Mouse (Mus musculus) erythroblast, embryonic 14.5 days (primary cell): ENCODE measurements around the gene Scaf1. TPM values are rescaled to one million over a fixed set of nuclear protein-coding genes. Genes with fewer than 3 reads are reported as not detected.
A peak's percentile ranks its signal among the peaks of the same experiment; 100 is the strongest.

Source experiments
- H3K27me3 ChIP-seq: 2 replicates; pipeline ENCODE4 v1.6.1; 2012; ENCODE audit warnings: inconsistent platforms; ENCODE audit not compliant: control insufficient read depth
- H3K36me3 ChIP-seq: 2 replicates; pipeline ENCODE4 v1.6.1; 2012; ENCODE audit warnings: mild to moderate bottlenecking, inconsistent platforms; ENCODE audit not compliant: control insufficient read depth
- H3K4me1 ChIP-seq: 2 replicates; pipeline ENCODE4 v1.6.1; 2012; ENCODE audit warnings: inconsistent platforms; ENCODE audit not compliant: control insufficient read depth
- H3K4me3 ChIP-seq: replicated peaks from 2 replicates; pipeline ENCODE3; 2012; ENCODE audit warnings: moderate library complexity, mild to moderate bottlenecking, inconsistent platforms
- H3K9me3 ChIP-seq: 2 replicates; pipeline ENCODE4 v1.6.1; 2012; ENCODE audit warnings: low read length, inconsistent platforms, mixed read lengths; ENCODE audit not compliant: control insufficient read depth
- GATA1 ChIP-seq: IDR thresholded peaks from 2 replicates; pipeline ENCODE4 v1.6.1; 2012; ENCODE audit warnings: low read length, inconsistent platforms, mixed read lengths
- TAL1 ChIP-seq: IDR thresholded peaks from 3 replicates; pipeline ENCODE4 v1.6.1; 2012; ENCODE audit warnings: low read length, inconsistent platforms, mixed read lengths
- polyA plus RNA-seq: library from polyadenylated mRNA; stranded (reverse); fragments of >175 nt; gene quantifications from 2 replicates; pipeline ENCODE4 v1.2.3, GENCODE M21; 2012

Gene Scaf1
- polyA plus RNA-seq, 1 experiment = 29.6 TPM

DNA sequence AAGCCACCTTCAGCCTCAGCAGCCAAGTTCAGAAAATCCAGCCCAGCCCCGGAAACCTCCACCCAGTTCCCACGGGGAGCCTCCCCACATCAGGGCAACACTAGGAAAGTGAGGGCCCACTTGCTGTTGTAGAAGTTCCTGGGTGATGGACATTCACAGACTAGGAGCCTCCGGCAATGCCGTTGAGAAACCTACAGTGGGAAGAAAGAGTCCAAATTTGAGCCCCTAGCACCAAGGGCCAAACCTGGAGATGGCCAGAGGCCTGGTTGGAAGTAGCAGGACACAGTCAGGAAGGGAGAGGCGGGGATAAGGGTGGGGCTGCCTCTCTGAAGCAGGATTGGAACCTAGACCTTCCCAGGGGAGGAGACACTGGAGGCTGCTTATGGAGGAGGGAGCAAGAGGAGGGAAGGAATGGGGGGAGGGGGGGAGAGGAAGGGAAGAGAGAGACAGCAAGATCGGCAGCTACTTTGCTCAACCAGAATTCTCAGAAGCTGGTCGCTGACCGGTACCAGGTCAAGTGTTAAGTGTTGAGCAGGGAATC, 2.9 kb upstream of the Scaf1 start:
- H3K4me3 ChIP-seq = no peak overlapping the region

DNA sequence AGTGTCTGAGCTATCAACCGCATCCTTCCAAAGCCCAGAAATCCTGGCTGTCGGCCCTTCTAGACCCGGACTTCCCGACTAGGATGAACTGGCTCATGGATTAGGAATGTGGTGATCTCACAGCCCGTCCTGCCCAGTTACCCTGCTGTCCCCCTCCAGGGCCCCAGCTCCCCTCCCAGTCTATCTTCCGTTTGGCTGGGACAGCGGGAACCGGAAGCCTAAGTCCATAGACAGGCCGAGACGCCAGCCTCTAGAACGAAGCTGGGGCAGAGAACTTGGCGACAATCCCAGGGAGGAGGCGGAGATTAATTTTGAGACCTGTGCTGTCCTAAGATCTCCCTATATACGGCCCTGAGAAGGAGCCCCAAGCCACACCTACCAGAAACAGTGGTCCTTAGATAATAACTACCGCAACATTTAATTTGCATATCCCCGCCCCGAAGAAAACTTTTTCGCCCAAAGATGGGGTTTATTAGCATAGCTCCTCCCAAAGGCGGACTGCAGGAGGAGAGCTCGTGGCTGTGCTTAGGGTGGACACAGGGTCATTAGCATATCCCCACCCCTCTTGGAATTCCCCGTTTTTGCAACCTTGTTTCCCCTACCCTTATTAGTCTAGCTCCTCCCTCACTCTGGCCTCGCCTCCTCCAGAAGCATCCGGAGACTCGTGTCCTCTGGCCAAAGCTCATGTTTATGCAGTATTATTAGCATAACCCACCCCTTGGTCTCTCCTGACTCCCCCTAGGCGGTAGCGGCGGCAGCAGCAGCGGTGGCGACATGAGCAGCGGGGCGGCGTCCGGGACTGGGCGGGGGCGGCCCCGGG, 1.3 kb upstream of the Scaf1 start, which contains the start of gene Rras:
Gene Rras (plus strand): TSS at position 720 of the 820 bp plus-strand sequence.
- no peaks in the 10 kb centered on the region for H3K9me3 ChIP-seq
- peaks cover 20% of the 10 kb centered on the region for H3K36me3 ChIP-seq
- TF ChIP-seq TAL1 = no peak
- 0 out of 2 replicates have a peak, but pooled peaks have one; percentile 21 for TF ChIP-seq GATA1
- peaks cover 39% of the 10 kb centered on the region for H3K27me3 ChIP-seq
- H3K4me1 ChIP-seq = peaks cover 61% of the 10 kb centered on the region
- peak within 1 kb of the TSS; percentile 87 for H3K4me3 ChIP-seq

More for the DNA sequence above, 2.9 kb upstream of the Scaf1 start:
- TF ChIP-seq GATA1 (no peak), TAL1 (no peak)
- H3K4me1 ChIP-seq = peaks cover 45% of the 10 kb centered on the region
- H3K9me3 ChIP-seq = no peaks in the 10 kb centered on the region
- H3K36me3 ChIP-seq = peaks cover 3% of the 10 kb centered on the region
- peaks cover 39% of the 10 kb centered on the region for H3K27me3 ChIP-seq

DNA sequence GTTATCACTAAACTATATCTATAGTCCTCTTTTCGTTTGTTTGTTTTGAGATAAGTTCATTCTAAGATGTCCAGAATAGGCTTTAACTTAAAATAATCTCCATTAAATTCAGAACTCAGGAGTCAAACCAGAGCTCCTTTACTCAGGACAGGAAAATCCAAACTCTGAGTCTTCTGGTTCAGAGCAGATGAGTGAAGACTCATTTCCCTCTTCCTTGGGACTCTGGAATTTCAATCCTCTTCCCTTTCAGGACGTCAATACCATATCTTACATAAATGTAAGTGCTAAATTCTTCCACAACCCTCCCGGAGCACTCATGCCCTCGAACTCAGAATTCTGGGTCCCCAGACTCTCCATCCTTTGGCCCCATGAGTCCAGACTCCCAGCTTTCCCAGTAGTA, 598 bp upstream of the Scaf1 start:
- no peak for TF ChIP-seq TAL1
- TF ChIP-seq GATA1 = no peak
- Histone ChIP-seq H3K36me3 (peaks cover 26% of the 10 kb centered on the region), H3K4me1 (peaks cover 68% of the 10 kb centered on the region), H3K9me3 (no peaks in the 10 kb centered on the region), H3K4me3 (peak overlapping the region; percentile 87), H3K27me3 (peaks cover 38% of the 10 kb centered on the region)

DNA sequence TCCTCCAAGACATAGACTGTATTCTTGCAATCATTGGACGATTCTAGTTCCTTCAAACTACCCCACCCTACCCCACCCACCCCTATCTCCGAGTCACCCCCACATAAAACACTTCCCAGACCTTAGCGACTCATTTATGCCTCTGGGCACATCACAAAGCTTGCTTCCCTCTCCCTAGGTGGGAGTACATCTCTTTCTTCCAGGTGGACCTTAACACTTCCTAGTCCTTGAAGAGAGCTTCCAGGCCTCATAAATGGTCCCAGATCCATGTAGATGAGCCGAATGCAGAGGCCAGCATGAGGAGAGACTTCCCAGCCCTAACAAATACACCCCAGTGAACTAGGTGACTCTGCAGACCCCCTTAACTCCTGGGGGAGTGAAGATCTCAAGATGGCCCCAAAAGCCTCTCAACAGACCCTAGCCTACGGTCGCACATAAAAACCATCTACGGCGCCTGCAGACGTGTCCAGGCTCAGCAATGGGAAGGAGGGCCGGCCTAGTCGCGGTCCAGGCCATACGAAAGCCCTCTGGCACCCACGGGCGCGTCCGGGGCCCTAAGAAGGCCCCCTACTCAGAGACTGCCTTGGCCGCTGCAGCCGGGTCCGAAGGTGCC, 713 bp downstream of the Scaf1 start:
- Histone ChIP-seq H3K36me3 (peaks cover 39% of the 10 kb centered on the region), H3K9me3 (no peaks in the 10 kb centered on the region), H3K27me3 (peaks cover 26% of the 10 kb centered on the region), H3K4me1 (peaks cover 74% of the 10 kb centered on the region), H3K4me3 (peak overlapping the region; percentile 87)
- TF ChIP-seq GATA1 = no peak
- TF ChIP-seq TAL1 = no peak

DNA sequence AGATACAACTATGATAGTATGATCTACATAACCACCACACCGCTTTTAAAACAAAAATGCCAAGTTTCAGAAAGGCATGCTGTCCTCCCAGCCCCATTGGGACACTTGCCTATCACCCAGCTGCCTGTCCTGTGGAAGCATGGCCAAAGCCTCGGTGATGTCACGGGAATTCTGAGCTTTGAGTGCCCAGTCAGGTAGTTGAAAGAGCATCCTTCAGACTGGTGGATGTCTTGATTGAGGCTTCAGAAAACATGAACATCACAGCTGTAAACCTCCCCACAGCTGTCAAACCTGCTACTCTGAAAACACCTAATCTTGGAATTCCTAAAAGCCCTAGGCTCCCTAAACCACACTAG, 2.1 kb downstream of the Scaf1 start:
- H3K9me3 ChIP-seq = no peaks in the 10 kb centered on the region
- peaks cover 84% of the 10 kb centered on the region for H3K4me1 ChIP-seq
- TF ChIP-seq GATA1 (no peak), TAL1 (no peak)
- H3K27me3 ChIP-seq = peaks cover 12% of the 10 kb centered on the region
- H3K36me3 ChIP-seq = peaks cover 53% of the 10 kb centered on the region
- H3K4me3 ChIP-seq = peak overlapping the region; percentile 8

DNA sequence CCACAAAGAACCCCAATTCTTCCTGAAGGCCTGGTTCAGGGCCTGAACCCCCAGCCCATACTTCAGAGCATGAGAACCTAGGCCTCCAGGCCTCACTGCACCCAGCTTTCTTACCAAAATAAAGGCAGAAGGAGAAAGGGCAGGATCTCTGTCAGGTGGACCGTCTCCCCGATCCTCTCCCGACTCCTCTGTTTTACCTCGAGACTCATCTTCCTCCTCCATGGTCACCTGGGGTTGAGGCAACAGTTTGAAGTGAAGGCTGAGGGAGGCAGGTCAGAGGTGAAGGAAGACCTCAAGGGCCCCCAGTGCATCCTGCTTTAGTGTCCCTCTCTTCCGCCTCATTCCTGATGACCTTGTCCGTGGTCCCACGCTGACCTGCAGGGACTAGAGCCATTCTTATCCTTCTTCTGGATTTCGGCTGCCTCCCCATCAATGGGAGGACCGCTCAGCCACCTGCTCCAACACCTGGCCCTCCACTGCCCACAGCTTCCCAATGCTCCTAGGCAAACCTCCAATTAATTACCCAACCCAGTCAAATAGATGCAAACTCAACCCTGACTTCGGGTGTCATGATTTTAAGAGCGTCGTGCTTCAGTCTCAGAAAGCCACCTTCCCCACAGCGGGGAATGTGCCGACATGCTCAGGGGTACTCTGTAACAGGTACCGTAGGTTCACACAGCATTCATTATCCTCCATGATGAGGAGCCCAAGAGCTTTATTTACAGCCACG, 2.6 kb downstream of the Scaf1 start:
- no peak for TF ChIP-seq TAL1
- TF ChIP-seq GATA1 = no peak
- Histone ChIP-seq H3K4me1 (peaks cover 80% of the 10 kb centered on the region), H3K36me3 (peaks cover 58% of the 10 kb centered on the region), H3K27me3 (peaks cover 7% of the 10 kb centered on the region), H3K4me3 (peak overlapping the region; percentile 8), H3K9me3 (peaks cover under 1% of the 10 kb centered on the region)

DNA sequence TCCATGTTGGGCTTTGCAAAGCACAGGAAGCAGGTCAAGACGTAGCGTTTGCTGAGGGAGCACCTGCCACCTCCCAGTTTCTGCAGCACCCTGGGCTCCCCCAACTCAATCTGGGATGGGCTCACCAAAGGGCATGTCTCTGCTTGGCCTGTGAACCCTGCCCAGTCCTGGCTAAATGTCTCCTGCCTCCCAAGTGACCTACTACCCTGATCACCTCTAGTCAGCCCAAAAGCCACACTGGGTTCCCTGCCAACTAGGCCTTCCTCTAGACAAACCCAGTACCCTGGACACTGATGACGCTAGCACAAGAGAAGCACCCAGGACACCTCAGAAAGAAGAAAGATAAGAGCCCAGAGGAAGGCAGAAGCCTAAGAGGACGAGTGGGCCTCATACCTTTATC, 3.3 kb downstream of the Scaf1 start:
- H3K9me3 ChIP-seq = peaks cover 7% of the 10 kb centered on the region
- TF ChIP-seq TAL1 (no peak), GATA1 (no peak)
- no peaks in the 10 kb centered on the region; the same call in 1 of the 2 replicates for H3K27me3 ChIP-seq
- H3K4me1 ChIP-seq = peaks cover 73% of the 10 kb centered on the region
- no peak overlapping the region for H3K4me3 ChIP-seq
- H3K36me3 ChIP-seq = peaks cover 65% of the 10 kb centered on the region

DNA sequence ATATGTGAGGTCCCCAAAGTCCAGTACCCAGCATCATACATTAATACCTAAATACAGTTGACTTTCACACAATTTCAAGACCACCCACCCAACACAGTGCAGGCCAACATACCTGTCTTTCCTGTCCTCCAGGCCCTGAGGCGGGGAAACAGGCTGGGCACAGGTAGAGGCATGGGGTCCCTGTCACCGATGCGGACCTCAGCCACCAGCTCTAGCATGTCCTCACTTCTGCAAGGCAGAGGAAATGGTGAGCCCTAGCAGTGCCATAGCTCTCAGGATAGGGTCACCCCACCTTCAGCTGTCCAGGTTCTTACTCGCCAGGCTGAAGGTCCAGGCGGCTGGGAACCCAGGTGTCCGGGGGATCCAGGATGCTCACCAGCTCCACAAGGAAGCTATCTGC, 4.2 kb downstream of the Scaf1 start:
- peaks cover 15% of the 10 kb centered on the region for H3K9me3 ChIP-seq
- no peak overlapping the region for H3K4me3 ChIP-seq
- peaks cover 67% of the 10 kb centered on the region for H3K4me1 ChIP-seq
- H3K27me3 ChIP-seq = peaks cover 2% of the 10 kb centered on the region; the same call in 1 of the 2 replicates
- H3K36me3 ChIP-seq = peaks cover 73% of the 10 kb centered on the region
- TF ChIP-seq TAL1 = no peak
- no peak for TF ChIP-seq GATA1
